Mouse (Mus musculus) embryonic facial prominence, embryonic 14.5 days (tissue): ENCODE data around the gene Gm49366. TPM values are rescaled to one million over a fixed set of nuclear protein-coding genes. Genes with fewer than 3 reads are reported as not detected.
A peak's percentile ranks its signal among the peaks of the same experiment; 100 is the strongest.
"Not testable (repeated sequence)": the region's sequence is repeated elsewhere in the genome, so short reads cannot be mapped to it uniquely, and the experiment has no call there.

Source experiments
- ATAC-seq: fragments of 200-750 bp; cut with Nextera tagmentation; 2 replicates; pipeline ENCODE4 v1.8.0; 2017; ENCODE audit warnings: low read depth, moderate number of reproducible peaks, moderate TSS enrichment
- DNase-seq: peaks from one replicate; pipeline ENCODE4 v3.0.0-alpha.2; 2015; ENCODE audit warnings: low spot score
- H3K27ac ChIP-seq: fragments of 300-500 bp; sonication (generic); replicated peaks from 2 replicates; pipeline ENCODE4 v1.5.1; 2014; ENCODE audit warnings: low read depth, mild to moderate bottlenecking, low read length, moderate library complexity
- H3K27me3 ChIP-seq: fragments of 300-500 bp; sonication (generic); replicated peaks from 2 replicates; pipeline ENCODE4 v1.6.1; 2014; ENCODE audit warnings: low read length; ENCODE audit not compliant: control insufficient read depth, insufficient read depth
- H3K36me3 ChIP-seq: fragments of 300-500 bp; sonication (generic); 2 replicates; pipeline ENCODE4 v1.6.1; 2014; ENCODE audit warnings: low read length, mixed read lengths; ENCODE audit not compliant: control insufficient read depth, insufficient read depth
- H3K4me1 ChIP-seq: fragments of 300-500 bp; sonication (generic); 2 replicates; pipeline ENCODE4 v1.6.1; 2014; ENCODE audit warnings: antibody characterized with exemption, low read length; ENCODE audit not compliant: control insufficient read depth, insufficient read depth
- H3K4me2 ChIP-seq: fragments of 300-500 bp; sonication (generic); 2 replicates; pipeline ENCODE4 v1.6.1; 2014; ENCODE audit warnings: low read depth, mild to moderate bottlenecking, low read length, moderate library complexity, mixed read lengths
- H3K4me3 ChIP-seq: fragments of 300-500 bp; sonication (generic); 2 replicates; pipeline ENCODE4 v1.5.1; 2014; ENCODE audit warnings: low read depth, mild to moderate bottlenecking, low read length
- H3K9ac ChIP-seq: fragments of 300-500 bp; sonication (generic); 2 replicates; pipeline ENCODE4 v1.6.1; 2014; ENCODE audit warnings: low read depth, mild to moderate bottlenecking, low read length, moderate library complexity, mixed read lengths
- H3K9me3 ChIP-seq: fragments of 300-500 bp; sonication (generic); 2 replicates; pipeline ENCODE4 v1.6.1; 2016; ENCODE audit warnings: low read length; ENCODE audit not compliant: control insufficient read depth
- WGBS: fragments of 180-500 bp; shearing (Covaris S2); extraction: QIAGEN DNeasy Blood & Tissue Kit; methylation state at CpG from one replicate; pipeline ENCODE4 v1.1.7; 2014; 5-methylcytosine and 5-hydroxymethylcytosine counted together
- polyA plus RNA-seq: library from polyadenylated mRNA; unstranded; fragments of >200 nt; fragmentation: Nextera tagmentation; extraction: Ambion mirVana; gene quantifications from 2 replicates; pipeline ENCODE4 v1.2.1, GENCODE M21; 2014

Gm49366 gene
- polyA plus RNA-seq, 1 experiment from 2014 or later: not detected

GRCm38 (mm10) chr12:84063228-84063627 lies 24.5 kb downstream of the Gm49366 start:
- Histone ChIP-seq H3K27ac (no peak overlapping the region), H3K9ac (no peak overlapping the region), H3K4me3 (no peak overlapping the region), H3K4me1 (no peaks in the 10 kb centered on the region), H3K36me3 (no peaks in the 10 kb centered on the region), H3K27me3 (peaks cover 5% of the 10 kb centered on the region; the same call in 1 of the 2 replicates), H3K4me2 (no peak overlapping the region), H3K9me3 (0 out of 2 replicates have a peak, but pooled peaks cover 3% of the 10 kb centered on the region)
- ATAC-seq (no peak), DNase-seq (no peak)
- 71% methylated on average over 5 of the region's 5 CpGs for WGBS

- 86% methylated on average over 2 of the region's 2 CpGs for WGBS
- no peak overlapping the region for H3K4me3 ChIP-seq
- H3K27ac ChIP-seq: no peak overlapping the region
- ATAC-seq (no peak), DNase-seq (no peak)
- H3K9ac ChIP-seq: no peak overlapping the region
- H3K4me1 ChIP-seq: no peaks in the 10 kb centered on the region
- peaks cover 11% of the 10 kb centered on the region for H3K27me3 ChIP-seq
- H3K36me3 ChIP-seq: no peaks in the 10 kb centered on the region
- 0 out of 2 replicates have a peak, but pooled peaks cover 3% of the 10 kb centered on the region for H3K9me3 ChIP-seq
- H3K4me2 ChIP-seq: no peak overlapping the region
Observed at GRCm38 (mm10) chr12:84063833-84064232, 25.1 kb downstream of the Gm49366 start.

- ATAC-seq (no peak), DNase-seq (no peak)
- no peak overlapping the region for H3K27ac ChIP-seq
- H3K9ac ChIP-seq: no peak overlapping the region
- WGBS: 70% methylated on average over 8 of the region's 8 CpGs
- H3K4me2 ChIP-seq: no peak overlapping the region
- H3K4me3 ChIP-seq: no peak overlapping the region
- H3K9me3 ChIP-seq: 0 out of 2 replicates have a peak, but pooled peaks cover 3% of the 10 kb centered on the region
- no peaks in the 10 kb centered on the region for H3K36me3 ChIP-seq
- peaks cover 17% of the 10 kb centered on the region for H3K27me3 ChIP-seq
- H3K4me1 ChIP-seq: no peaks in the 10 kb centered on the region
Observed at GRCm38 (mm10) chr12:84064621-84065020, 25.9 kb downstream of the Gm49366 start.

- H3K4me2 ChIP-seq: no peak overlapping the region
- WGBS: 76% methylated on average over 4 of the region's 4 CpGs
- H3K9ac ChIP-seq: no peak overlapping the region
- no peak overlapping the region for H3K4me3 ChIP-seq
- no peaks in the 10 kb centered on the region for H3K4me1 ChIP-seq
- DNase-seq (no peak), ATAC-seq (no peak)
- H3K9me3 ChIP-seq: 0 out of 2 replicates have a peak, but pooled peaks cover 3% of the 10 kb centered on the region
- no peaks in the 10 kb centered on the region for H3K36me3 ChIP-seq
- H3K27me3 ChIP-seq: peaks cover 21% of the 10 kb centered on the region
- no peak overlapping the region for H3K27ac ChIP-seq
Observed at GRCm38 (mm10) chr12:84067752-84068151, 29.0 kb downstream of the Gm49366 start.

DNA sequence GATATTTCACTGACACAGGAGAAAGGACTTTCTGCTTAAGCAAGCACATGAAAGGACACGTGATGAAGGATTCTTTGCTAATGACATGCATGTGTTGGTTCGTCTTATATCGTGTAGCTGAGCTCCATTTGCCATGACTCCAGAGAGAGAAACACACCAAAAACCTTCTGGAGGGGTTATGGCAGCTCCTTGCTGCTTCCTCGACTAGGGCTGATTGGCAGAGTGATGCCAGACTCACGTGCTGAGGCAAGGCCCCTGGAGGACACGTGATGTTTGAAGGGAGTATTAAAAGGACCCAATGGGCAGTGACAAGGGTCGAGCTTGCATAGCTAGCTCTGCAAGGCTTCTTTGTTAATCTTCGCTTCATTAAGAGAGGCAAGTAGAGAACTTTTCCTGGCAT lies 29.6 kb downstream of the Gm49366 start:
- ATAC-seq: no peak
- H3K9me3 ChIP-seq: 0 out of 2 replicates have a peak, but pooled peaks cover under 1% of the 10 kb centered on the region

DNA sequence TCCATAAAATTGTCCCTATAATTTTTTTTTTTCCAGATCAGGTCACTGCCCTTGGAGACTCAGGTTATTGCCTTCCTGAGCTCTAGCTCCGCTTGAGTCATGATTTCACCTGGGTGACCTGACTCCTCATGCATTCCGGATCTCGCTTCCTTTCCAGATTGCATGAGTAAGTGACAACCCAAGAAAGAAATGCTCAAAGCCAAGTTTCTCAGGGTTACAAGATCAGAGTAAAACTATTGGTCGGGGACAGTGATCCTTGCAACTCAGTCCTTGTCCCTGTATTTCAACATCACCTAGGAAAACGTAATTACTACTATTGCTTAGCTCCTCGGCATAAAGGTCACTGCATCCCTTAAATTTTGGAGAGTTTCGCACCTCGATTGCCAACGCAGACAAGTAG lies 30.3 kb downstream of the Gm49366 start, which contains the start of gene Acot5:
Gene Acot5 (plus strand): TSS at position 340 of the 400 bp plus-strand sequence.
- no peaks in the 10 kb centered on the region for H3K9me3 ChIP-seq
- H3K9ac ChIP-seq: peak within 1 kb of the TSS; percentile 46
- H3K36me3 ChIP-seq: no peaks in the 10 kb centered on the region
- no peaks in the 10 kb centered on the region for H3K4me1 ChIP-seq
- no peak for ATAC-seq
- DNase-seq: no peak
- H3K4me2 ChIP-seq: peak within 1 kb of the TSS; percentile 61
- H3K27ac ChIP-seq: no peak within 1 kb of the TSS
- peaks cover 21% of the 10 kb centered on the region for H3K27me3 ChIP-seq
- peak within 1 kb of the TSS; percentile 40 for H3K4me3 ChIP-seq
- 48% methylated on average over 9 of the region's 9 CpGs for whole genome bisulfite sequencing

More for the DNA sequence above, 29.6 kb downstream of the Gm49366 start:
- peaks cover 21% of the 10 kb centered on the region for H3K27me3 ChIP-seq
- no peak overlapping the region for H3K4me2 ChIP-seq
- H3K36me3 ChIP-seq: no peaks in the 10 kb centered on the region
- no peak overlapping the region for H3K9ac ChIP-seq
- no peak for DNase-seq
- H3K4me3 ChIP-seq: no peak overlapping the region
- 47% methylated on average over 8 of the region's 8 CpGs for WGBS
- H3K4me1 ChIP-seq: no peaks in the 10 kb centered on the region
- H3K27ac ChIP-seq: no peak overlapping the region

GRCm38 (mm10) chr12:84069582-84069981 lies 30.8 kb downstream of the Gm49366 start:
- DNase-seq, H3K4me1 ChIP-seq, ATAC-seq, H3K27ac ChIP-seq, H3K9me3 ChIP-seq, H3K36me3 ChIP-seq: not testable (repeated sequence)
- Histone ChIP-seq H3K4me2 (peak overlapping the region; percentile 61), H3K4me3 (peak overlapping the region; percentile 40), H3K27me3 (peaks cover 21% of the 10 kb centered on the region), H3K9ac (peak overlapping the region; percentile 46)
- WGBS: 0% methylated on average over 4 of the region's 52 CpGs

GRCm38 (mm10) chr12:84071696-84072095 lies 33.0 kb downstream of the Gm49366 start:
- H3K36me3 ChIP-seq: no peaks in the 10 kb centered on the region
- no peaks in the 10 kb centered on the region for H3K4me1 ChIP-seq
- H3K9me3 ChIP-seq: no peaks in the 10 kb centered on the region
- WGBS: 85% methylated on average over 2 of the region's 2 CpGs
- H3K9ac ChIP-seq: no peak overlapping the region
- no peak overlapping the region for H3K4me2 ChIP-seq
- H3K4me3 ChIP-seq: no peak overlapping the region
- peaks cover 21% of the 10 kb centered on the region for H3K27me3 ChIP-seq
- no peak for ATAC-seq
- no peak overlapping the region for H3K27ac ChIP-seq
- DNase-seq: no peak

DNA sequence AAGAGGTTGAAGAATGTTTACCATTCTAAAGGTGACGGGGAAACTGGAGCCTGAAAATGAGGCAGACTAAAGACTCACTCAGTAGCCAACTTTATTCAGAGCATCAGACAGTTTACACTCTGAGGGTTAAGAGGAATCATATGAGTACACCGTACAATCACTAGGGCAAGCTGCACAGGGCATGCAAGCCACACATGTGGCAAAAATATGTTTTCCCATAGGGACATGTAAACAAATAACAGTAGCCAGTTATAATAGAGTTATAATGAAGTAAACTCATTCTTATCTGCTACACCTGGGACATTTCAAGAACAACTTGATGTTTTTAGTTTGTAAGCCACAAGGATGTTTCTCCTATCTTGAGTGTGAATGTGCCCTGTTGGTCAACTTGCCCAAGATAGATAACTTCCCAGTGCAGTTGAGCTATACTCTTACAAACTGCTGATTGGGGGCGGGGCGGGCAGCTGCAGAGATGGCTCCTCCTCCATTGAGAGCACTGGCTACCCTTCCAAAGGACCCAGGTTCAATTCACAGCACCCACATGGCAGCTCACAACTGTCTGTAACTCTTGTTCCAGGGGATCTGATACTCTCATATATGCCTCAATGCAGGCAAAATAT lies 38.7 kb downstream of the Gm49366 start:
- ATAC-seq (no peak), DNase-seq (no peak)
- H3K9me3 ChIP-seq: no peaks in the 10 kb centered on the region
- H3K9ac ChIP-seq: no peak overlapping the region
- no peaks in the 10 kb centered on the region for H3K27me3 ChIP-seq
- no peak overlapping the region for H3K4me2 ChIP-seq
- H3K36me3 ChIP-seq: no peaks in the 10 kb centered on the region
- 74% methylated on average over 4 of the region's 4 CpGs for WGBS
- H3K4me1 ChIP-seq: no peaks in the 10 kb centered on the region
- no peak overlapping the region for H3K27ac ChIP-seq
- H3K4me3 ChIP-seq: no peak overlapping the region
